Mouse (Mus musculus) left cerebral cortex, adult 18-20 months (tissue): ENCODE results near the gene Map3k3. TPM values are rescaled to one million over a fixed set of nuclear protein-coding genes. Genes with fewer than 3 reads are reported as not detected.
"Not testable (repeated sequence)": the region's sequence is repeated elsewhere in the genome, so short reads cannot be mapped to it uniquely, and the experiment has no call there.

Source experiments
- DNase-seq, 2 experiments: peaks; one replicate each; pipeline ENCODE4 v3.0.0; 2021 to 2022; ENCODE audit warnings: low spot score in 2 of 2, mixed read lengths in 1 of 2
- total RNA-seq, 2 experiments: library from RNA; stranded (reverse); gene quantifications; 2 replicates each; pipeline ENCODE4 v1.2.3; 2021

Map3k3 gene
- total RNA-seq, 2 experiments from 2014 or later: 30.7 to 31.0 TPM

DNA sequence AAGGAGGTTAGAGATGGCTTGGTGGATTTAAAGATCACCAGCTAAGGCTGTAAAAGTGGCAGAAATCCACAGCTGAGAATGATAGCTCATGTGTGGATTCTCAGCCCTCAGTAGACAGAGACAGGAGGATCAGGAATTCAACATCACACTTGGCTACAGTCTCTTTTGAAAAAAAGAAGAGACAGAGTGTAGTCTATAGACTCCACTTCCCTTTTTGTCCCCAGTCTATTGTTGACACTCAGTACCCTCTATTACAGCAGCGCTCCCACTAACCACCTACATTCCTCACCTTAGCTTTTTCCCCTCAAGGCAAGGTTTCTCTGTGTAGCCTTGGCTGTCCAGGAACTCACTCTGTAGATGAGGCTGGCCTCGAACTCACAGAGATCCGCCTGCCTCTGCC, 107.3 kb downstream of the Map3k3 start:
- DNase-seq: no peak

DNA sequence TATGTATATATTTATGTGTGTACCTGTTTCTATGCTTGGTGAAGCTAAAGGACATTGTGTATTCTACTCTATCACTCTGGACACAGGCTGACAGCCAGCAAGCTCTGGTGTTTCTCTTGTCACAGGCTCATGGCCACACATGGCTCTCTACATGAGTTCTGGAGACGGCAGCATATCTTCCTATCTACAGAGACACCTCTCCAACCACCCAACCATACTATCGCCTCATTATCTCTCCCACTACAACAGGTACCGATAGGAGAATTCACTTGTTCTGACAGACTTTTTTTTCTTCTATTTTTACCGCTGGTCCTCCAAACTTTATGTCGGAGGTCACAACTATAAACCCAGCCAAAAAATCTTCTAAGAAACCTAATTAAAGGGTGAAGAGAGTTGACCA, 107.8 kb downstream of the Map3k3 start:
- no peak for DNase-seq

DNA sequence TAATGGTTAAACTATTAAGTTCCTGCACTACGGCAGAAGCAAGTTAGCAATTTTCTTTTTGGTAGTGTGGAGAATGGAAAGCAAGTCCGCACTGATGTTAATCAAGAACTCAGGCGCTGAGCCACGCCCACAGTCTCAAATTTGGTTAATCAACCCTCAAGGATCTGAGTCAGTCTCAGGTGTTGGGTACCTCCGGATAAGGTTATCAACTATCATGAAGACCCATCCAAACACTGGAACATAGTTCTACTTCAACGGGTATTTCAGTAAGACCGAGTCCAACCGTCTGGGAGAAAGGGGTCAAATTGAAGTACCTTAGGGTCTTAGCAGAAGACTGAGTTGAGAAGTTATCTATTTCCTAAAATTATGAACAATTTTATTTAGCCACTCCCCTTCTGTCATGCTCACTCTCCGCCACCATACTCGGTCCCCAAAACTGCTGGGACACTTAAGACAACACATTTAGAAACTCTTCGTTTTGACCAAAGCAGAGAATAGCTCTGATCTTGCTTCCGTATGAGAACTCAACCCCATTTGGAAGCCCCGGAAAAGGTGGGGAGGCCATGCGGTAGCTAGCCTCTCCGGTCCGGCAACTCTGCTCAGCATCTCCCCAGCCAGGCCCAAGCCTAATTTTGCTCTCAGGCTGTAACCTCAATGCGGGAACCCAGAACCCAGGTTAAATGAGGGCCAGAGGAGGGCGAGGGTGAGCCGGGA, 108.4 kb downstream of the Map3k3 start:
- no peak for DNase-seq

DNA sequence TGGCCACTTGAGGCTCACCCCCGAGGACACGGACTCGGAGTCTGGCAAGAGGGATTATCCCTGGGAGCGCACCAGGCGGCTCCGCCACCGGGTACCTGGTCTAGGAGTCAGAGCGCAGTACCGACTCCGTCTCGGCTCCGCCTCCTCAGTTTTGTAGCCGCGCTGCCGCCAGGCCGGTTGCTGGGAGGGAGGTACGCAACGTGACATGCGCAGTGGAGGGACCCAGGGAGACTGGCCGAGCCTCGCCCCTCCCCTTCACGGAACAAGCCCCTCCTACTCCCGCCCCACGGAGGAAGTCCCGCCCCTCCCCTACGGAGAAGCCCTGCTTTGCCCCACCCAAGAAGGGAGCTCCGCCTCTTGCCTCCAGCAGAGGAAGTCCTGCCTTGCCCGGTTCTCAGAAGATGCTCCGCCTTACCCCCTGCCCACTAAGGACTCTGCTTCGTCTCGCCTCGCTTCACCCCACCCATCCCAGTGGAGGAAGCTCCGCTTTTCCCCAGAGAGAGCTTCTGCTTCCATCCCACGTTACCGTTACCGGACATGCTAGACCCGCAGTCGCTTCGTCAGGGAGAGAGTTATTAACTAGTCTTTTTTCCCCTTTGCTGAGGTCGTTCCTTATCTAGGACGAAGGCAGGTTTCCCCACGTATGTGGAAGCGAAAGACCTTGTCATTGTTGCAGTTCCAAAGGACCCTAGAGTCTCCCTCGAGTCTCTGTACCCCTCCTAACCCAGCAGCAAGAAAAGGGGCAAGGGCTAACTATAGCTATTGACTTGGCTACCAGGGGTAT, 109.2 kb downstream of the Map3k3 start:
- peak; percentile 95 to 96 for DNase-seq

DNA sequence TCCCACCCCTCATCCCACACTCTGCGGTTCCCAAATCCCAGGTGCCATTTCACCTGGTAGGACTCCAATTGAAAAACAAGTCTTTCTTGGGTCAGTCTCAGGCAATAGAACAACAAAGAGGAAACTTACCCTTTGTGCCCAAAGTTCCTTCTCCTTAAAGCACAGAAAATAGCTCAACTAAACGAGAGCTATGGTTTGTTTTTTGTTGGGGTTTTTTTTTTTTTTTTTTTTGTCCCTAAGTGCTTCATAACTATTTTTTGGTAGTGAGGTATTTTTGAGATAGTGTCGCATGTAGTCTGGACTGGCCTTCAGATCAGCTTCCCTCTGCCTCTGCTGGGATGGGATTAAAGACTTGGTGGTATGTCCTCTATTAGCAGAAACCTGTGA, 109.7 kb downstream of the Map3k3 start:
- DNase-seq: no peak

DNA sequence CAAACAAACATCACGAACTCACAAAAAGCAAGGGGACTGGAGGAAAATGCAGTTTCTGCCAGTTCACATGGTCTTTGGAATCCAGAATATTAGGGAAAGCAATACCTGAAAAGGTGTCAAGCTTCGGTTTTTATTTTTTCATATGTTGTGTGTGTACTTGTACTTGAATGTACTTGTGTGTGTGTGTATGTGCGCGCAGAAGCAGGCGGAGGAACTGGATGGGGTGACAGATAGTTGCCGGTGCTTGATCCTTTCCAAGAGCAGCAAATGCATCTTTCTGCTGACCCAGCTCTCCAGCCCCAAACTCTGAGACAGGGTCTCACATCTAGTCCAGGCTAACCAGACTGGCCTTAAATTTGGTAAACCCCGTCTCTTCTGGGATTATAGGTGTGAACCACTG, 110.5 kb downstream of the Map3k3 start:
- DNase-seq: no peak

DNA sequence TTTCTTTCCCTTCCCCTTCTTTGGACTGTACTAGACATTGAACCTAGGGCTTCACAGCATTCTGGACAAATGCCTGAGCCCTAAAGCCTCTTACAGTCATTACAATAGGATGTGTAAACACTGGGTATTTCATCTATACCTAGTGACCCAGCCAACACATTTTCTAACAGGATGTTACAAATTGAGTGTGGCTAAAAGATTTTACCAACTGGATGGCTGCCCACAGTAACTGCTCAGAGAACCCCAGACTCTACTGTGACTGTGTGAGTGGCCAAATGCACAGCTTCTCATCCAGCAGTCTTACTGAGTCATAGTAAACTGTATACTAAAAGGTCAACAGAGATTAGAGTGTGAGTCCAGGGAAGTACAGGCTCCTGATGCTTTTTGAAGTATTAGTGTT, 110.9 kb downstream of the Map3k3 start:
- DNase-seq: no peak

DNA sequence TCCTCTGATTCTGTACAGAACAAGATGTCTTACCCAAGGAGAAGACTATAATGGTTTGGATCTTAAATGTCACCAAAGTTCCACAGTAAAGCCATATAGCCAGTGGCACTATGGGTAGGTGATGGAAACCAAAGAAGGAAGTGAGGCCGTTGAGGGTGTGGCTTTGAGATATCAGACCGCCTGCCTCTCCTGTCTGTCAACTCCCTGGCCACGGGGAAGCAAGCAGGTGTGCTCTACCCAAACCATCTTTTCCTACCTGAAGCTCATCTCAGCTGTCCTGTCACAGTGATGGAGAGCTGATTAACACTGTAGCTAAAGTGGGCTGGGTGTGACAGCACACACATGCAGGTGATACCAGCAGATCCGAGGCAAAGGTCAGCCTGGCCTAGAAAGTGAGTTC, 113.9 kb downstream of the Map3k3 start:
- no peak for DNase-seq

DNA sequence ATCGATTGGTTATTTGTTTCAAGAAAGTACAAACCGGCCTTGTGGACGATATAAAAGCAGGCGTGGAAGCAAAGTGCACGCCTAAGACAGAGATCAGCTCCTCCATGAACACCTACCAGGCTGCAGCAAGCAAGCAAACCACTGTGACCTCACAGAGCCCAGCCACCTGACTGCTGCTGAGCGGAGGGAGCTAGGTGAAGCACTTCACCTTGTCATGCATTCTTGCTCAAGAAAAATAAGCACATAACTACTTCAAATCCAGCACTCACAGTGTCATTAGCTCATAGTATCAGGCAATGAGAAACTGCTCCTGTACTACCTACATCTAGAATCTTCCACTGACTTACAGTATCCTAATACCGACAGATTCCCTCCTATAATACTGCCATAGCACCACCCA, 115.6 kb downstream of the Map3k3 start:
- DNase-seq: not testable (repeated sequence)

DNA sequence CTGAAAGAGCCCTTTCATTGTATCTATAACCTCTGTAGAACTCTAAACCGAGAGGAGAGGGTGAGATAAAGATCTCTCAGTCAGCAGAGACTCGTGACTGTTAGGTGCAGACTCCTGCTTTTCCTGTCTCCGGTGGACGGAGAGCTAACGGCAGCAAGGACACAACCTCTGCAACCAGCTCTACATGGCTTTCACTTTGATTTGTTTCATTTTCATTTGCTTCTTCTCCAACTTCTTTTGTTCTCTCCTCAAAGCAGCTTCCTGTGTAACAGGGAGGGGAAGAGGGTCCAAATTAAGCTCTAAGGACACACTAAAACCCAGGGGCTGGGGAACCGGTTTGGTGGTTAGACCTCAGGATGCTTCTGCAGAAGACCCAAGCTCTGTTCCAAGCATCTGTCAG, 116.3 kb downstream of the Map3k3 start:
- DNase-seq: no peak

DNA sequence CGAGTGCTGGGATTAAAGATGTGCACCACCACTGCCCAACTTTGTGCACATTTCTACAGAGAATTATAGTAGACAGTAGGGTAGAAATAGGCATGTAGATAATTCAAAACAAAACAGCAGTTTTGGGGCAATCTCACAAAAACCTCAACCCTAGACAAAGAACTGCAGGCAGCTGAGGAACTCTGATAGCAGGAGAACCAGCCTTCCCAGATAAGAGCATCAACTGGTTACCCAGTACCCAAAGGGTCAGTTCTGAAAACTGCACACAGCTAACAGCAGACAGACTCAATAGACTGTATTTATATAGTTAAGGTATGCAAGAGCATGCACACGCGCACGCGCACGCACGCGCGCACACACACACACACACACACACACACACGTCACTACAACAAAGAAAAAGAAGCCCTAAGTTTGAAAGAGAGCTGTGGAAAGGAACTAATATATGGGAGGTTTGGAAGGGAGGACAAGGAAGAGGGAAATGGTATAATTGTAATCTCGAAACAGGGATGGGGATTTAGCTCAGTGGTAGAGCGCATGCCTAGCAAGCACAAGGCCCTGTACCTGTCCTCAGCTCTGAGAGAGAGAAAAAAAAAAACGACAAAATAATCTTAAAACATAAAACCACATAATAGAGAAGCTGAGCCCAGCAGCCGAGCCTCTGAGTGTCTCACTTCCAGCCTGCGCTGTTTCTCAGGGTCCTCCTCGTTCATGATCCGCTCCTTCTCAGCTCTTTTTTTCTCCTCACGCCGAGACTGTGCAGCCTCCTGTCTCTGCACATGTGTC, 117.1 kb downstream of the Map3k3 start:
- no peak for DNase-seq

DNA sequence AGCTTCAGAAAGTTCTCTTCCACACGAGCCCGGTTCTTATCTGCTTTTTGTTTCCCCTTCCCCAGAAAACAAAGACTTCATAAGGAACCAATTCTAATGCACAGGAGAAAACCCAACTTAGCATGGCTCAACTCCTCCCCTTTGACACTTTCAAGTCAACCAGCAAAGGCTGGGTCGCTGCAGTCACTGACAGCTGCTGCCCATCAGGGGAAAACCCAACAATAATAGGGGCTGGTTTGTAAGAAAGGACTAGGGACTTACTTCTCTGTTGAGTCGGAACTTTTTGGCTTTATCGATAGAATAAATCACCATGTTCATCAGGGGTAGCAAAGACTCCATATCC, 117.7 kb downstream of the Map3k3 start, which contains the start of gene Strada:
Strada (minus strand) TSS at position 46 of the 343 bp plus-strand sequence.
- DNase-seq: no peak

Other genes with a start within 250 kb of the Map3k3 start
- 100 to 1,000 TPM; 102 TPM for gene Cyb561, start 131.3 kb upstream of the Map3k3 start, total RNA-seq
- 10 to 100 TPM; 14.3 to 18.6 TPM for gene Ace, start 116.7 kb upstream of the Map3k3 start, total RNA-seq
- not detected for gene Ace3, start 89.9 kb upstream of the Map3k3 start, total RNA-seq
- gene Kcnh6, start 76.5 kb upstream of the Map3k3 start, total RNA-seq: 1 to 10 TPM; 2.1 to 2.6 TPM
- 100 to 1,000 TPM; 128 to 138 TPM for gene Dcaf7, start 47.7 kb upstream of the Map3k3 start, total RNA-seq
- 10 to 100 TPM; 17.9 to 19.7 TPM for gene Taco1, start 18.6 kb upstream of the Map3k3 start, total RNA-seq
- gene Gm10840, start 76.2 kb downstream of the Map3k3 start, total RNA-seq: 1 to 10 TPM in 1 of 2 experiments, not detected in 1; 1.6 TPM
- gene Limd2, start 76.2 kb downstream of the Map3k3 start, total RNA-seq: 10 to 100 TPM; 94.9 to 97.0 TPM
- gene Strada, start 117.6 kb downstream of the Map3k3 start, total RNA-seq: 10 to 100 TPM; 24.8 to 29.8 TPM
- gene Ccdc47, start 131.7 kb downstream of the Map3k3 start, total RNA-seq: 10 to 100 TPM; 84.2 to 91.5 TPM
- gene Ddx42, start 132.3 kb downstream of the Map3k3 start, total RNA-seq: 10 to 100 TPM; 64.4 to 68.0 TPM
- 10 to 100 TPM; 25.9 to 26.9 TPM for gene Ftsj3, start 171.5 kb downstream of the Map3k3 start, total RNA-seq
- gene Psmc5, start 171.5 kb downstream of the Map3k3 start, total RNA-seq: 100 to 1,000 TPM; 211 to 215 TPM
- gene Smarcd2, start 188.4 kb downstream of the Map3k3 start, total RNA-seq: 10 to 100 TPM; 16.6 to 16.9 TPM
- under 1 TPM in 1 of 2 experiments, not detected in 1; 0.12 TPM for gene Tcam1, start 192.1 kb downstream of the Map3k3 start, total RNA-seq
- not detected for gene Gh, start 217.3 kb downstream of the Map3k3 start, total RNA-seq
- not detected for gene Cd79b, start 230.1 kb downstream of the Map3k3 start, total RNA-seq